Mouse (Mus musculus): ENCODE data around the gene Sec1.

The Sec1 gene

GRCm38 (mm10) chr7:45713396-45713795 lies 19.2 kb upstream of the Sec1 start:
- ChIA-PET CTCF (no interaction called here), POLR2A (interaction anchor here in 2 of 4 experiments (0.6 to 18.3 kb wide), 8 partner anchors 8 to 253 kb away, joined by 3 to 640 read pairs (median 4); partner anchors contain the start of genes Car11 (in 1 of the 2), Dbp (in 1 of the 2), Fam83e (in 1 of the 2) and Ftl1 (in 1 of the 2))

- CTCF ChIA-PET, result interaction anchor here in 1 of 4 experiments (0.6 kb wide), 1 partner anchor 172 kb away, joined by 3 read pairs; no protein-coding TSS in a partner anchor
- POLR2A ChIA-PET, result interaction anchor here in 2 of 4 experiments (0.5 to 18.3 kb wide), 10 partner anchors 8 to 252 kb away, joined by 3 to 640 read pairs (median 3); partner anchors contain the start of genes Car11 (in 1 of the 2), Dbp (in 1 of the 2), Fam83e (in 1 of the 2) and Ftl1 (in 1 of the 2)
These were observed 18.0 kb upstream of the Sec1 start for GRCm38 (mm10) chr7:45712022-45712757.

GRCm38 (mm10) chr7:45711316-45712021 lies 17.3 kb upstream of the Sec1 start:
- ChIA-PET CTCF (no interaction called here), POLR2A (interaction anchor here in 2 of 4 experiments (0.7 to 18.3 kb wide), 12 partner anchors 7 to 271 kb away, joined by 3 to 640 read pairs (median 3); partner anchors contain the start of genes Fam83e (in 2 of the 2), Rpl18 (in 2 of the 2), Spaca4 (in 2 of the 2) and Sphk2 (in 2 of the 2))

GRCm38 (mm10) chr7:45710477-45711191 lies 16.4 kb upstream of the Sec1 start:
- CTCF ChIA-PET, result no interaction called here
- POLR2A ChIA-PET, result interaction anchor here (0.6 to 14.6 kb wide), 12 partner anchors 8 to 270 kb away, joined by 3 to 640 read pairs (median 6); partner anchors contain the start of genes Fam83e (in 4 of the 4), Sphk2 (in 4 of the 4), Rpl18 (in 2 of the 4) and Spaca4 (in 1 of the 4)

- CTCF ChIA-PET, result interaction anchor here in 1 of 4 experiments (1.2 kb wide), 1 partner anchor 214 kb away, joined by 3 read pairs; no protein-coding TSS in a partner anchor
- POLR2A ChIA-PET, result interaction anchor here (0.6 to 14.6 kb wide), 19 partner anchors 9 to 324 kb away, joined by 3 to 640 read pairs (median 6); partner anchors contain the start of genes Fam83e (in 4 of the 4), Sphk2 (in 4 of the 4), Rpl18 (in 2 of the 4) and Ftl1 (in 1 of the 4)
These were observed 15.6 kb upstream of the Sec1 start for GRCm38 (mm10) chr7:45709677-45710355.

- POLR2A ChIA-PET, result interaction anchor here (0.5 to 14.6 kb wide), 35 partner anchors 10 to 317 kb away, joined by 3 to 640 read pairs (median 6); partner anchors contain the start of genes Fam83e (in 4 of the 4), Sphk2 (in 4 of the 4), Ftl1 (in 3 of the 4) and Plekha4 (in 2 of the 4)
- CTCF ChIA-PET, result interaction anchor here in 2 of 4 experiments (0.8 to 2.6 kb wide), 4 partner anchors 11 to 215 kb away, joined by 3 to 10 read pairs (median 4); partner anchors contain the start of gene Fam83e (in 1 of the 2)
These were observed 14.8 kb upstream of the Sec1 start for GRCm38 (mm10) chr7:45709036-45709435.

GRCm38 (mm10) chr7:45708221-45708761 lies 14.1 kb upstream of the Sec1 start:
- ChIA-PET POLR2A (interaction anchor here (0.6 to 14.6 kb wide), 68 partner anchors 9 to 503 kb away, joined by 3 to 640 read pairs (median 5); partner anchors contain the start of genes Fam83e (in 4 of the 4), Sphk2 (in 4 of the 4), Ftl1 (in 3 of the 4) and Cyth2 (in 2 of the 4)), CTCF (interaction anchor here in 3 of 4 experiments (0.6 to 2.6 kb wide), 8 partner anchors 9 to 1066 kb away, joined by 3 to 10 read pairs (median 4); partner anchors contain the start of genes Fam83e (in 1 of the 3) and Sphk2 (in 1 of the 3))

- ChIA-PET POLR2A (interaction anchor here (0.6 to 14.6 kb wide), 74 partner anchors 8 to 721 kb away, joined by 3 to 640 read pairs (median 5); partner anchors contain the start of genes Fam83e (in 4 of the 4), Sphk2 (in 4 of the 4), Ftl1 (in 3 of the 4) and Cyth2 (in 2 of the 4)), CTCF (interaction anchor here (0.6 to 2.6 kb wide), 10 partner anchors 10 to 1333 kb away, joined by 3 to 10 read pairs (median 4); partner anchors contain the start of genes Fam83e (in 1 of the 4) and Sphk2 (in 1 of the 4))
These were observed 13.3 kb upstream of the Sec1 start for GRCm38 (mm10) chr7:45707375-45707967.

- POLR2A ChIA-PET, result interaction anchor here (0.6 to 14.6 kb wide), 39 partner anchors 12 to 409 kb away, joined by 3 to 640 read pairs (median 7); partner anchors contain the start of genes Fam83e (in 4 of the 4), Sphk2 (in 4 of the 4), Ftl1 (in 2 of the 4) and Kdelr1 (in 2 of the 4)
- CTCF ChIA-PET, result interaction anchor here in 2 of 4 experiments (0.6 to 2.6 kb wide), 6 partner anchors 14 to 95 kb away, joined by 3 to 10 read pairs (median 4); partner anchors contain the start of gene Fam83e (in 1 of the 2)
These were observed 12.6 kb upstream of the Sec1 start for GRCm38 (mm10) chr7:45706721-45707241.

- POLR2A ChIA-PET, result interaction anchor here (0.5 to 14.6 kb wide), 22 partner anchors 11 to 884 kb away, joined by 3 to 640 read pairs (median 5); partner anchors contain the start of genes Fam83e (in 4 of the 4), Sphk2 (in 4 of the 4), Rpl18 (in 2 of the 4) and Ftl1 (in 1 of the 4)
- CTCF ChIA-PET, result interaction anchor here in 1 of 4 experiments (0.5 to 1.2 kb wide), 2 partner anchors 15 to 67 kb away, joined by 3 read pairs; partner anchors contain the start of gene Fam83e
These were observed 11.7 kb upstream of the Sec1 start for GRCm38 (mm10) chr7:45705873-45706281.

- CTCF ChIA-PET, result interaction anchor here in 2 of 4 experiments (0.5 to 1.2 kb wide), 3 partner anchors 15 to 168 kb away, joined by 3 to 13 read pairs (median 3); partner anchors contain the start of gene Fam83e (in 1 of the 2)
- POLR2A ChIA-PET, result interaction anchor here (0.5 to 14.6 kb wide), 28 partner anchors 10 to 476 kb away, joined by 3 to 640 read pairs (median 5); partner anchors contain the start of genes Fam83e (in 4 of the 4), Rpl18 (in 4 of the 4), Sphk2 (in 4 of the 4) and Sec1 (in 2 of the 4)
These were observed 11.3 kb upstream of the Sec1 start for GRCm38 (mm10) chr7:45705443-45705864.

- ChIA-PET CTCF (interaction anchor here in 2 of 4 experiments (0.5 to 1.3 kb wide), 3 partner anchors 16 to 168 kb away, joined by 3 to 13 read pairs (median 3); partner anchors contain the start of gene Fam83e (in 1 of the 2)), POLR2A (interaction anchor here (0.6 to 14.6 kb wide), 32 partner anchors 10 to 475 kb away, joined by 3 to 640 read pairs (median 5); partner anchors contain the start of genes Fam83e (in 4 of the 4), Rpl18 (in 4 of the 4), Sphk2 (in 4 of the 4) and Sec1 (in 2 of the 4))
These were observed 10.7 kb upstream of the Sec1 start, which contains the start of gene Dbp for GRCm38 (mm10) chr7:45704730-45705442. Gene Dbp (plus strand): TSS chr7:45705088.

GRCm38 (mm10) chr7:45704046-45704559 lies 9.9 kb upstream of the Sec1 start:
- CTCF ChIA-PET, result interaction anchor here in 1 of 4 experiments (0.6 to 1.3 kb wide), 3 partner anchors 22 to 237 kb away, joined by 3 read pairs; partner anchors contain the start of gene Bax
- POLR2A ChIA-PET, result interaction anchor here (0.6 to 14.6 kb wide), 26 partner anchors 9 to 242 kb away, joined by 3 to 640 read pairs (median 5); partner anchors contain the start of genes Fam83e (in 4 of the 4), Sphk2 (in 4 of the 4), Rpl18 (in 3 of the 4) and Sec1 (in 2 of the 4)

Data from embryonic stem cell, embryonic (primary cell).